Comparison of ENCODE assay signal across 30 mouse cellular contexts in genomic region chrX:20307215-20307614, GRCm38 (mm10). TPM values are rescaled to one million over a fixed set of nuclear protein-coding genes. Genes with fewer than 3 reads are reported as not detected.
DNase-seq lines count a peak whose midpoint lies in the region; ATAC-seq and TF ChIP-seq lines count a peak whose summit lies in the region.
"Had no signal": no experiment of that assay in that cellular context is flagged by ENCODE, and none has a peak within 500 bp of the region (broad histone marks: within the 10 kb centered on the region; RNA-seq: fewer than 3 reads in every experiment).

No protein-coding gene starts in this region.

- H3K79me2 ChIP-seq in MEL (ENCODE audit: control insufficient read depth, insufficient read depth, low read length, poor library complexity) = no peaks in the 10 kb centered on the region

- peak overlapping the region; percentile 26; the same call in 1 of the 2 replicates for H3K9ac ChIP-seq in MEL (ENCODE audit: control insufficient read depth, low read depth, low read length, poor library complexity, severe bottlenecking)
- H3K9ac ChIP-seq in hindbrain, embryonic 11.5 days (ENCODE audit: low read depth, low read length) = no peak overlapping the region
- H3K9ac ChIP-seq: embryonic facial prominence, embryonic 13.5 days; forebrain, embryonic 15.5 days; heart, embryonic 15.5 days; hindbrain, embryonic 13.5 days; liver, embryonic 15.5 days; lung, embryonic 14.5 days; midbrain, embryonic 12.5 days had no signal

- H3K4me1 ChIP-seq in MEL (ENCODE audit: control insufficient read depth in 1 of 2, insufficient read depth in 2 of 2, low read length in 2 of 2) = peaks cover 10 to 19% of the 10 kb centered on the region in 2 experiments
- no peaks in the 10 kb centered on the region for H3K4me1 ChIP-seq in hindbrain, embryonic 11.5 days (replicated peaks; ENCODE audit: control insufficient read depth, insufficient read depth, low read length)
- H3K4me1 ChIP-seq: embryonic facial prominence, embryonic 13.5 days; forebrain, embryonic 10.5 days; forebrain, embryonic 15.5 days; heart, embryonic 10.5 days; hindbrain, embryonic 13.5 days; liver, embryonic 15.5 days; midbrain, embryonic 12.5 days had no signal

- no peaks in the 10 kb centered on the region for H3K27me3 ChIP-seq in MEL (ENCODE audit: control insufficient read depth in 1 of 2, insufficient read depth in 2 of 2, low read length in 2 of 2)
- no peaks in the 10 kb centered on the region for H3K27me3 ChIP-seq in splenic B cell, adult 2 months (ENCODE audit: control insufficient read depth, insufficient read depth, low read length, poor library complexity, severe bottlenecking)
- no peaks in the 10 kb centered on the region for H3K27me3 ChIP-seq in hindbrain, embryonic 11.5 days (ENCODE audit: control insufficient read depth, insufficient read depth, low read length)
- H3K27me3 ChIP-seq: embryonic facial prominence, embryonic 13.5 days; forebrain, embryonic 15.5 days; heart, embryonic 15.5 days; hindbrain, embryonic 13.5 days; liver, embryonic 15.5 days; midbrain, embryonic 12.5 days had no signal

- H3K4me3 ChIP-seq in MEL (ENCODE audit: control insufficient read depth in 1 of 2, insufficient read depth in 1 of 2, low read depth in 2 of 2, low read length in 2 of 2) = peak overlapping the region in 1 of 2 experiments; percentile 30; a peak in 2 of 4 replicates
- no peak overlapping the region for H3K4me3 ChIP-seq in hindbrain, embryonic 11.5 days (ENCODE audit: low read depth, low read length)
- H3K4me3 ChIP-seq: embryonic facial prominence, embryonic 13.5 days; forebrain, embryonic 10.5 days; forebrain, embryonic 15.5 days; gastrocnemius, adult 2 months; heart, embryonic 10.5 days; heart, embryonic 15.5 days; hindbrain, embryonic 13.5 days; liver, embryonic 15.5 days; megakaryocyte, embryonic 14.5 days; midbrain, embryonic 12.5 days had no signal

- no peak for TF ChIP-seq CTCF in MEL (IDR thresholded peaks at IDR 0.05 in 2 of 3, conservative IDR thresholded peaks at IDR 0.05 in 1 of 3; ENCODE audit: control insufficient read depth in 1 of 3, insufficient read depth in 1 of 3, low read depth in 2 of 3, low read length in 3 of 3, poor library complexity in 1 of 3, severe bottlenecking in 1 of 3)

- H3K4me2 ChIP-seq in hindbrain, embryonic 11.5 days (replicated peaks; ENCODE audit: low read depth, low read length) = no peak overlapping the region
- H3K4me2 ChIP-seq: embryonic facial prominence, embryonic 13.5 days; forebrain, embryonic 15.5 days; heart, embryonic 15.5 days; hindbrain, embryonic 13.5 days; liver, embryonic 15.5 days; lung, embryonic 14.5 days; midbrain, embryonic 12.5 days had no signal

- TF ChIP-seq POLR2A in MEL (IDR thresholded peaks at IDR 0.05; ENCODE audit: control insufficient read depth in 1 of 2, insufficient read depth in 1 of 2, low read depth in 1 of 2, low read length in 2 of 2, poor library complexity in 1 of 2) = no peak

- DNase-seq in CD4-positive helper T cell, adult 2 months (ENCODE audit: low read depth, low spot score) = peak; percentile 13
- DNase-seq in MEL (ENCODE audit: low read depth, low spot score) = peak; percentile 68
- DNase-seq in splenic B cell, adult 2 months (ENCODE audit: low read depth, low spot score) = peak; percentile 72
- DNase-seq in kidney, postnatal 10 days = no peak
- DNase-seq in heart, adult 9 months (ENCODE audit: low spot score in 2 of 2) = no peak
- DNase-seq in hindbrain, embryonic 11.5 days (ENCODE audit: low spot score) = no peak
- DNase-seq: adrenal gland, postnatal 10 days; cerebellum, adult 11 months; cerebellum, adult 9-10 months; gastrocnemius, adult 2 months; kidney, adult 9 months; kidney, postnatal 14 days; layer of hippocampus, adult 9-11 months; lung, embryonic 14.5 days; lung, postnatal 14 days; retina, postnatal 1 day; right cerebral cortex, postnatal 14 days; thymus, adult 2 months had no signal

- peak; percentile 21 to 37; a peak in 2 of 4 replicates for TF ChIP-seq EP300 in MEL (IDR thresholded peaks at IDR 0.05; ENCODE audit: low read depth in 1 of 2, low read length in 2 of 2)

- H3K36me3 ChIP-seq in MEL (ENCODE audit: control insufficient read depth in 1 of 2, insufficient read depth in 2 of 2, low read length in 2 of 2) = peaks cover 0 to 22% of the 10 kb centered on the region in 2 experiments; a peak in 2 of 4 replicates
- no peaks in the 10 kb centered on the region for H3K36me3 ChIP-seq in splenic B cell, adult 2 months (ENCODE audit: control insufficient read depth, insufficient read depth, low read length, poor library complexity, severe bottlenecking)
- H3K36me3 ChIP-seq in hindbrain, embryonic 11.5 days (ENCODE audit: control insufficient read depth, insufficient read depth, low read length) = no peaks in the 10 kb centered on the region
- H3K36me3 ChIP-seq: embryonic facial prominence, embryonic 13.5 days; forebrain, embryonic 10.5 days; forebrain, embryonic 15.5 days; heart, embryonic 10.5 days; heart, embryonic 15.5 days; hindbrain, embryonic 13.5 days; liver, embryonic 15.5 days; midbrain, embryonic 12.5 days had no signal

- no peak for TF ChIP-seq RAD21 in MEL (IDR thresholded peaks at IDR 0.05; ENCODE audit: low read depth, low read length)

- ATAC-seq in hematopoietic stem cell, adult 5-6 weeks (replicated peaks in 1 of 2; ENCODE audit: insufficient read depth in 1 of 2, low FRiP score in 2 of 2, low TSS enrichment in 1 of 2, low read depth in 1 of 2, poor library complexity in 2 of 2, severe bottlenecking in 2 of 2) = peak; percentile 17 to 27; a peak in 1 of 4 replicates
- no peak for ATAC-seq in hindbrain, embryonic 11.5 days (ENCODE audit: low FRiP score)
- ATAC-seq: forebrain, embryonic 15.5 days; intestine, postnatal 0 days had no signal

- WGBS in hindbrain, embryonic 11.5 days = 34% methylated on average over 3 of the region's 3 CpGs

- H3K9me3 ChIP-seq in MEL (replicated peaks; ENCODE audit: insufficient read depth, low read length) = no peaks in the 10 kb centered on the region
- no peaks in the 10 kb centered on the region for H3K9me3 ChIP-seq in hindbrain, embryonic 11.5 days (ENCODE audit: control insufficient read depth, low read length)
- H3K9me3 ChIP-seq: embryonic facial prominence, embryonic 13.5 days; forebrain, embryonic 10.5 days; forebrain, embryonic 15.5 days; heart, embryonic 10.5 days; heart, embryonic 15.5 days; hindbrain, embryonic 13.5 days; liver, embryonic 15.5 days; megakaryocyte, embryonic 14.5 days; midbrain, embryonic 12.5 days had no signal

- H3K27ac ChIP-seq in MEL (ENCODE audit: control insufficient read depth, low read depth, low read length) = peak overlapping the region; percentile 77
- H3K27ac ChIP-seq in hindbrain, embryonic 11.5 days (ENCODE audit: low read depth, low read length) = no peak overlapping the region
- H3K27ac ChIP-seq: embryonic facial prominence, embryonic 13.5 days; forebrain, embryonic 10.5 days; forebrain, embryonic 15.5 days; gastrocnemius, adult 2 months; heart, embryonic 10.5 days; heart, embryonic 15.5 days; hindbrain, embryonic 13.5 days; liver, embryonic 15.5 days; midbrain, embryonic 12.5 days; stomach, postnatal 0 days had no signal

TF ChIP-seq in MEL, 35 proteins besides CTCF, POLR2A, EP300 and RAD21:
- TF ChIP-seq GABPA (IDR thresholded peaks at IDR 0.05; ENCODE audit: low read depth, low read length) (no peak), BHLHE40 (IDR thresholded peaks at IDR 0.05; ENCODE audit: borderline replicate concordance, low read depth, low read length) (peak; percentile 84; the same call in 1 of the 2 replicates), ELF1 (IDR thresholded peaks at IDR 0.05; ENCODE audit: low read depth, low read length) (peak; percentile 21; the same call in 1 of the 2 replicates), NRF1 (IDR thresholded peaks at IDR 0.05; ENCODE audit: insufficient read depth, low read depth, low read length, poor library complexity, severe bottlenecking) (no peak), MXI1 (IDR thresholded peaks at IDR 0.05; ENCODE audit: low read depth, low read length) (peak; percentile 16; the same call in 1 of the 2 replicates), TCF12 (IDR thresholded peaks at IDR 0.05; ENCODE audit: low read depth, low read length) (no peak), MAX (IDR thresholded peaks at IDR 0.05; ENCODE audit: low read length) (0 out of 2 replicates have a peak, but pooled peaks have one; percentile 20), USF1 (IDR thresholded peaks at IDR 0.05; ENCODE audit: low read depth, low read length) (peak; percentile 68), ZC3H11A (IDR thresholded peaks at IDR 0.05; ENCODE audit: low read depth, low read length) (no peak), HCFC1 (IDR thresholded peaks at IDR 0.05; ENCODE audit: low read depth, low read length) (no peak), TAL1 (IDR thresholded peaks at IDR 0.05; ENCODE audit: low read length) (no peak), MYC (IDR thresholded peaks at IDR 0.05; ENCODE audit: low read depth, low read length) (peak; percentile 67; the same call in 1 of the 2 replicates)

RNA-seq across cellular contexts. Expression of gene Slc9a7, which starts 15.6 kb away (rescaled TPM):
- not detected in 2 replicates for total RNA-seq in MEL (2012; rRNA removed)
- not detected for polyA plus RNA-seq in MEL (2012; ENCODE audit: insufficient read depth in 1 of 2, insufficient read length in 2 of 2, low read depth in 1 of 2, low replicate concordance in 2 of 2, missing spikeins in 1 of 2)
- total RNA-seq in hematopoietic stem cell, adult 5-6 weeks (2017) = 8.7 and 12.4 TPM in 2 replicates
- 2.1 and 2.4 TPM in 2 replicates for polyA plus RNA-seq in hindbrain, embryonic 11.5 days (2014; fragmentation: Nextera tagmentation; extraction: Ambion mirVana)

RNA-seq across cellular contexts. Expression of gene Rp2, which starts 57.1 kb away (rescaled TPM):
- 15.7 and 16.8 TPM in 2 replicates for total RNA-seq in MEL (2012; rRNA removed)
- 1 to 10 TPM in 1 of 2 experiments, not detected in 1; 10.0 TPM for polyA plus RNA-seq in MEL (2012; ENCODE audit: insufficient read depth in 1 of 2, insufficient read length in 2 of 2, low read depth in 1 of 2, low replicate concordance in 2 of 2, missing spikeins in 1 of 2)
- 41.3 and 51.9 TPM in 2 replicates for total RNA-seq in hematopoietic stem cell, adult 5-6 weeks (2017)
- 22.3 and 23.6 TPM in 2 replicates for polyA plus RNA-seq in hindbrain, embryonic 11.5 days (2014; fragmentation: Nextera tagmentation; extraction: Ambion mirVana)

Comparison
In these comparisons a context has a peak if more than half of its experiments do, and no peak if none do; other contexts are left out.
1. DNase-seq: peak in CD4-positive helper T cell, adult 2 months (single experiment), MEL (single experiment) and splenic B cell, adult 2 months (single experiment); none in kidney, postnatal 10 days (single experiment), heart, adult 9 months (0 of 2) and hindbrain, embryonic 11.5 days (single experiment).